Mouse (Mus musculus): ENCODE results near the gene Zp1. TPM values are rescaled to one million over a fixed set of nuclear protein-coding genes. Genes with fewer than 3 reads are reported as not detected.

Gene Zp1
- total and polyA plus RNA-seq, 2 experiments from 2014 or later, result 0.82 to 1.4 TPM

- no peaks in the 10 kb centered on the region for H3K4me1 ChIP-seq (ENCODE audit: insufficient read depth, low read length)
- peaks cover 30% of the 10 kb centered on the region for H3K36me3 ChIP-seq (ENCODE audit: insufficient read depth, low read length)
- ATAC-seq (ENCODE audit: low FRiP score) (no peak), DNase-seq (ENCODE audit: low spot score) (no peak)
- H3K27me3 ChIP-seq (ENCODE audit: insufficient read depth, low read length), result no peaks in the 10 kb centered on the region
- H3K4me2 ChIP-seq (ENCODE audit: low read depth, low read length, poor library complexity, severe bottlenecking), result no peak overlapping the region
- no peak for TF ChIP-seq CTCF (IDR thresholded peaks at IDR 0.05)
- WGBS, result 89% methylated on average over 6 of the region's 6 CpGs
- no peak overlapping the region for H3K4me3 ChIP-seq (ENCODE audit: low read depth, low read length)
- no peak overlapping the region for H3K27ac ChIP-seq (ENCODE audit: low read depth, low read length)
- H3K9me3 ChIP-seq (ENCODE audit: low read length), result no peaks in the 10 kb centered on the region
- H3K9ac ChIP-seq (replicated peaks; ENCODE audit: low read length, poor library complexity, severe bottlenecking), result no peak overlapping the region
These were observed 11.2 kb downstream of the Zp1 start for GRCm38 (mm10) chr19:10909087-10909721.

GRCm38 (mm10) chr19:10907891-10908290 lies 12.5 kb downstream of the Zp1 start:
- no peaks in the 10 kb centered on the region for H3K9me3 ChIP-seq (ENCODE audit: low read length)
- no peak overlapping the region for H3K4me3 ChIP-seq (ENCODE audit: low read depth, low read length)
- ATAC-seq (ENCODE audit: low FRiP score), result peak; percentile 25; the same call in 1 of the 2 replicates
- no peaks in the 10 kb centered on the region for H3K27me3 ChIP-seq (ENCODE audit: insufficient read depth, low read length)
- no peak overlapping the region for H3K27ac ChIP-seq (ENCODE audit: low read depth, low read length)
- peak; percentile 91 for TF ChIP-seq CTCF (IDR thresholded peaks at IDR 0.05)
- H3K4me2 ChIP-seq (ENCODE audit: low read depth, low read length, poor library complexity, severe bottlenecking), result no peak overlapping the region
- peak; percentile 66 for DNase-seq (ENCODE audit: low spot score)
- H3K4me1 ChIP-seq (ENCODE audit: insufficient read depth, low read length), result no peaks in the 10 kb centered on the region
- 54% methylated on average over 3 of the region's 3 CpGs for WGBS
- no peak overlapping the region for H3K9ac ChIP-seq (replicated peaks; ENCODE audit: low read length, poor library complexity, severe bottlenecking)
- H3K36me3 ChIP-seq (ENCODE audit: insufficient read depth, low read length), result peaks cover 42% of the 10 kb centered on the region

- H3K27me3 ChIP-seq (ENCODE audit: insufficient read depth, low read length), result no peaks in the 10 kb centered on the region
- no peak overlapping the region for H3K9ac ChIP-seq (replicated peaks; ENCODE audit: low read length, poor library complexity, severe bottlenecking)
- peaks cover 58% of the 10 kb centered on the region for H3K36me3 ChIP-seq (ENCODE audit: insufficient read depth, low read length)
- H3K9me3 ChIP-seq (ENCODE audit: low read length), result no peaks in the 10 kb centered on the region
- no peak overlapping the region for H3K4me3 ChIP-seq (ENCODE audit: low read depth, low read length)
- 69% methylated on average over 5 of the region's 5 CpGs for WGBS
- H3K4me1 ChIP-seq (ENCODE audit: insufficient read depth, low read length), result no peaks in the 10 kb centered on the region
- no peak for ATAC-seq (ENCODE audit: low FRiP score)
- H3K27ac ChIP-seq (ENCODE audit: low read depth, low read length), result peak overlapping the region; percentile 43
- H3K4me2 ChIP-seq (ENCODE audit: low read depth, low read length, poor library complexity, severe bottlenecking), result no peak overlapping the region
- no peak for TF ChIP-seq CTCF (IDR thresholded peaks at IDR 0.05)
- no peak for DNase-seq (ENCODE audit: low spot score)
These were observed 14.8 kb downstream of the Zp1 start for GRCm38 (mm10) chr19:10905728-10906000.

- Histone ChIP-seq H3K4me1 (ENCODE audit: insufficient read depth, low read length) (no peaks in the 10 kb centered on the region), H3K9ac (replicated peaks; ENCODE audit: low read length, poor library complexity, severe bottlenecking) (no peak overlapping the region), H3K4me2 (ENCODE audit: low read depth, low read length, poor library complexity, severe bottlenecking) (no peak overlapping the region), H3K27me3 (ENCODE audit: insufficient read depth, low read length) (no peaks in the 10 kb centered on the region), H3K27ac (ENCODE audit: low read depth, low read length) (peak overlapping the region; percentile 43; the same call in 1 of the 2 replicates), H3K36me3 (ENCODE audit: insufficient read depth, low read length) (peaks cover 64% of the 10 kb centered on the region), H3K9me3 (ENCODE audit: low read length) (no peaks in the 10 kb centered on the region), H3K4me3 (ENCODE audit: low read depth, low read length) (no peak overlapping the region)
- DNase-seq (ENCODE audit: low spot score) (peak; percentile 40), ATAC-seq (ENCODE audit: low FRiP score) (peak; percentile 54; the same call in 1 of the 2 replicates)
- no peak for TF ChIP-seq CTCF (IDR thresholded peaks at IDR 0.05)
- 61% methylated on average over 7 of the region's 7 CpGs for WGBS
These were observed 15.3 kb downstream of the Zp1 start for GRCm38 (mm10) chr19:10904927-10905727.

GRCm38 (mm10) chr19:10904512-10904911 lies 15.9 kb downstream of the Zp1 start:
- ATAC-seq (ENCODE audit: low FRiP score), result no peak
- DNase-seq (ENCODE audit: low spot score), result no peak
- Histone ChIP-seq H3K9ac (replicated peaks; ENCODE audit: low read length, poor library complexity, severe bottlenecking) (no peak overlapping the region), H3K36me3 (ENCODE audit: insufficient read depth, low read length) (peaks cover 68% of the 10 kb centered on the region), H3K9me3 (ENCODE audit: low read length) (no peaks in the 10 kb centered on the region), H3K4me1 (ENCODE audit: insufficient read depth, low read length) (no peaks in the 10 kb centered on the region), H3K4me3 (ENCODE audit: low read depth, low read length) (no peak overlapping the region), H3K4me2 (ENCODE audit: low read depth, low read length, poor library complexity, severe bottlenecking) (no peak overlapping the region), H3K27me3 (ENCODE audit: insufficient read depth, low read length) (no peaks in the 10 kb centered on the region), H3K27ac (ENCODE audit: low read depth, low read length) (no peak overlapping the region)
- 88% methylated on average over 5 of the region's 5 CpGs for WGBS
- no peak for TF ChIP-seq CTCF (IDR thresholded peaks at IDR 0.05)

GRCm38 (mm10) chr19:10901046-10901445 lies 19.4 kb downstream of the Zp1 start:
- H3K36me3 ChIP-seq (ENCODE audit: insufficient read depth, low read length), result peaks cover 69% of the 10 kb centered on the region
- 94% methylated on average over 5 of the region's 5 CpGs for WGBS
- H3K4me1 ChIP-seq (ENCODE audit: insufficient read depth, low read length), result peaks cover 5% of the 10 kb centered on the region
- H3K4me3 ChIP-seq (ENCODE audit: low read depth, low read length), result no peak overlapping the region
- H3K9ac ChIP-seq (replicated peaks; ENCODE audit: low read length, poor library complexity, severe bottlenecking), result no peak overlapping the region
- no peak overlapping the region for H3K4me2 ChIP-seq (ENCODE audit: low read depth, low read length, poor library complexity, severe bottlenecking)
- H3K9me3 ChIP-seq (ENCODE audit: low read length), result no peaks in the 10 kb centered on the region
- H3K27ac ChIP-seq (ENCODE audit: low read depth, low read length), result no peak overlapping the region
- no peaks in the 10 kb centered on the region for H3K27me3 ChIP-seq (ENCODE audit: insufficient read depth, low read length)
- TF ChIP-seq CTCF (IDR thresholded peaks at IDR 0.05), result no peak
- no peak for ATAC-seq (ENCODE audit: low FRiP score)
- no peak for DNase-seq (ENCODE audit: low spot score)

All from midbrain, postnatal 0 days (tissue).